Mouse (Mus musculus): ENCODE data around the gene Kdm4a. TPM values are rescaled to one million over a fixed set of nuclear protein-coding genes. Genes with fewer than 3 reads are reported as not detected.

Kdm4a gene
- polyA plus RNA-seq, 1 experiment from 2014 or later: 68.0 TPM

- Histone ChIP-seq H3K27me3 (ENCODE audit: control insufficient read depth, insufficient read depth, low read length) (no peaks in the 10 kb centered on the region), H3K36me3 (ENCODE audit: control insufficient read depth, insufficient read depth, low read length) (peaks cover 43% of the 10 kb centered on the region), H3K27ac (ENCODE audit: low read depth, low read length) (no peak overlapping the region), H3K9me3 (ENCODE audit: control insufficient read depth, low read length) (no peaks in the 10 kb centered on the region), H3K4me3 (ENCODE audit: low read depth, low read length) (no peak overlapping the region), H3K4me2 (ENCODE audit: low read depth) (no peak overlapping the region), H3K9ac (ENCODE audit: low read length) (no peak overlapping the region), H3K4me1 (ENCODE audit: control insufficient read depth, insufficient read depth, low read length) (no peaks in the 10 kb centered on the region)
- ATAC-seq (ENCODE audit: insufficient read depth, low FRiP score, low TSS enrichment): no peak
- DNase-seq (ENCODE audit: low spot score): no peak
- WGBS: 94% methylated on average over 10 of the region's 10 CpGs
Measured at GRCm38 (mm10) chr4:118149055-118149576, 30.7 kb downstream of the Kdm4a start.

GRCm38 (mm10) chr4:118148317-118148687, 31.5 kb downstream of the Kdm4a start:
- ATAC-seq (ENCODE audit: insufficient read depth, low FRiP score, low TSS enrichment) (no peak), DNase-seq (ENCODE audit: low spot score) (no peak)
- WGBS: 87% methylated on average over 10 of the region's 10 CpGs
- Histone ChIP-seq H3K4me3 (ENCODE audit: low read depth, low read length) (no peak overlapping the region), H3K27me3 (ENCODE audit: control insufficient read depth, insufficient read depth, low read length) (no peaks in the 10 kb centered on the region), H3K9ac (ENCODE audit: low read length) (no peak overlapping the region), H3K27ac (ENCODE audit: low read depth, low read length) (no peak overlapping the region), H3K4me2 (ENCODE audit: low read depth) (no peak overlapping the region), H3K9me3 (ENCODE audit: control insufficient read depth, low read length) (no peaks in the 10 kb centered on the region), H3K4me1 (ENCODE audit: control insufficient read depth, insufficient read depth, low read length) (no peaks in the 10 kb centered on the region), H3K36me3 (ENCODE audit: control insufficient read depth, insufficient read depth, low read length) (peaks cover 51% of the 10 kb centered on the region)

- Histone ChIP-seq H3K4me1 (ENCODE audit: control insufficient read depth, insufficient read depth, low read length) (no peaks in the 10 kb centered on the region), H3K9ac (ENCODE audit: low read length) (no peak overlapping the region), H3K27ac (ENCODE audit: low read depth, low read length) (no peak overlapping the region), H3K27me3 (ENCODE audit: control insufficient read depth, insufficient read depth, low read length) (no peaks in the 10 kb centered on the region), H3K36me3 (ENCODE audit: control insufficient read depth, insufficient read depth, low read length) (peaks cover 52% of the 10 kb centered on the region), H3K4me2 (ENCODE audit: low read depth) (no peak overlapping the region), H3K9me3 (ENCODE audit: control insufficient read depth, low read length) (no peaks in the 10 kb centered on the region), H3K4me3 (ENCODE audit: low read depth, low read length) (no peak overlapping the region)
- ATAC-seq (ENCODE audit: insufficient read depth, low FRiP score, low TSS enrichment) (no peak), DNase-seq (ENCODE audit: low spot score) (no peak)
- WGBS: 96% methylated on average over 19 of the region's 19 CpGs
Measured at GRCm38 (mm10) chr4:118147547-118148316, 32.1 kb downstream of the Kdm4a start.

GRCm38 (mm10) chr4:118147090-118147489, 32.8 kb downstream of the Kdm4a start:
- Histone ChIP-seq H3K27ac (ENCODE audit: low read depth, low read length) (no peak overlapping the region), H3K36me3 (ENCODE audit: control insufficient read depth, insufficient read depth, low read length) (peaks cover 50% of the 10 kb centered on the region), H3K4me3 (ENCODE audit: low read depth, low read length) (no peak overlapping the region), H3K9ac (ENCODE audit: low read length) (no peak overlapping the region), H3K9me3 (ENCODE audit: control insufficient read depth, low read length) (no peaks in the 10 kb centered on the region), H3K27me3 (ENCODE audit: control insufficient read depth, insufficient read depth, low read length) (no peaks in the 10 kb centered on the region), H3K4me1 (ENCODE audit: control insufficient read depth, insufficient read depth, low read length) (no peaks in the 10 kb centered on the region), H3K4me2 (ENCODE audit: low read depth) (no peak overlapping the region)
- DNase-seq (ENCODE audit: low spot score) (no peak), ATAC-seq (ENCODE audit: insufficient read depth, low FRiP score, low TSS enrichment) (no peak)
- 90% methylated on average over 10 of the region's 10 CpGs for WGBS

GRCm38 (mm10) chr4:118144324-118144723, 35.5 kb downstream of the Kdm4a start:
- DNase-seq (ENCODE audit: low spot score) (no peak), ATAC-seq (ENCODE audit: insufficient read depth, low FRiP score, low TSS enrichment) (no peak)
- H3K9ac ChIP-seq (ENCODE audit: low read length): no peak overlapping the region

GRCm38 (mm10) chr4:118143679-118144078, 36.2 kb downstream of the Kdm4a start:
- Histone ChIP-seq H3K27ac (ENCODE audit: low read depth, low read length) (no peak overlapping the region), H3K27me3 (ENCODE audit: control insufficient read depth, insufficient read depth, low read length) (no peaks in the 10 kb centered on the region), H3K4me3 (ENCODE audit: low read depth, low read length) (no peak overlapping the region), H3K36me3 (ENCODE audit: control insufficient read depth, insufficient read depth, low read length) (peaks cover 54% of the 10 kb centered on the region), H3K9me3 (ENCODE audit: control insufficient read depth, low read length) (no peaks in the 10 kb centered on the region), H3K9ac (ENCODE audit: low read length) (no peak overlapping the region), H3K4me1 (ENCODE audit: control insufficient read depth, insufficient read depth, low read length) (no peaks in the 10 kb centered on the region), H3K4me2 (ENCODE audit: low read depth) (no peak overlapping the region)
- WGBS: 93% methylated on average over 7 of the region's 7 CpGs
- ATAC-seq (ENCODE audit: insufficient read depth, low FRiP score, low TSS enrichment) (no peak), DNase-seq (ENCODE audit: low spot score) (no peak)

More at GRCm38 (mm10) chr4:118144324-118144723, 35.5 kb downstream of the Kdm4a start:
- Histone ChIP-seq H3K27me3 (ENCODE audit: control insufficient read depth, insufficient read depth, low read length) (no peaks in the 10 kb centered on the region), H3K4me2 (ENCODE audit: low read depth) (no peak overlapping the region), H3K4me3 (ENCODE audit: low read depth, low read length) (no peak overlapping the region), H3K27ac (ENCODE audit: low read depth, low read length) (no peak overlapping the region), H3K4me1 (ENCODE audit: control insufficient read depth, insufficient read depth, low read length) (no peaks in the 10 kb centered on the region), H3K36me3 (ENCODE audit: control insufficient read depth, insufficient read depth, low read length) (peaks cover 55% of the 10 kb centered on the region), H3K9me3 (ENCODE audit: control insufficient read depth, low read length) (no peaks in the 10 kb centered on the region)
- WGBS: 87% methylated on average over 9 of the region's 9 CpGs

- H3K4me2 ChIP-seq (ENCODE audit: low read depth): no peak overlapping the region
- WGBS: 91% methylated on average over 5 of the region's 5 CpGs
- ATAC-seq (ENCODE audit: insufficient read depth, low FRiP score, low TSS enrichment): no peak
Measured at GRCm38 (mm10) chr4:118141511-118141910, 38.3 kb downstream of the Kdm4a start.

GRCm38 (mm10) chr4:118138891-118139290, 41.0 kb downstream of the Kdm4a start:
- Histone ChIP-seq H3K36me3 (ENCODE audit: control insufficient read depth, insufficient read depth, low read length) (peaks cover 34% of the 10 kb centered on the region), H3K4me3 (ENCODE audit: low read depth, low read length) (no peak overlapping the region), H3K27ac (ENCODE audit: low read depth, low read length) (no peak overlapping the region), H3K27me3 (ENCODE audit: control insufficient read depth, insufficient read depth, low read length) (no peaks in the 10 kb centered on the region), H3K4me1 (ENCODE audit: control insufficient read depth, insufficient read depth, low read length) (0 out of 2 replicates have a peak, but pooled peaks cover 2% of the 10 kb centered on the region), H3K9me3 (ENCODE audit: control insufficient read depth, low read length) (no peaks in the 10 kb centered on the region), H3K4me2 (ENCODE audit: low read depth) (no peak overlapping the region), H3K9ac (ENCODE audit: low read length) (no peak overlapping the region)
- WGBS: 93% methylated on average over 5 of the region's 5 CpGs
- ATAC-seq (ENCODE audit: insufficient read depth, low FRiP score, low TSS enrichment): no peak
- no peak for DNase-seq (ENCODE audit: low spot score)

More at GRCm38 (mm10) chr4:118141511-118141910, 38.3 kb downstream of the Kdm4a start:
- Histone ChIP-seq H3K9ac (ENCODE audit: low read length) (no peak overlapping the region), H3K27me3 (ENCODE audit: control insufficient read depth, insufficient read depth, low read length) (no peaks in the 10 kb centered on the region), H3K9me3 (ENCODE audit: control insufficient read depth, low read length) (no peaks in the 10 kb centered on the region), H3K4me1 (ENCODE audit: control insufficient read depth, insufficient read depth, low read length) (no peaks in the 10 kb centered on the region), H3K27ac (ENCODE audit: low read depth, low read length) (no peak overlapping the region), H3K36me3 (ENCODE audit: control insufficient read depth, insufficient read depth, low read length) (peaks cover 48% of the 10 kb centered on the region), H3K4me3 (ENCODE audit: low read depth, low read length) (no peak overlapping the region)
- no peak for DNase-seq (ENCODE audit: low spot score)

GRCm38 (mm10) chr4:118137857-118138256, 42.0 kb downstream of the Kdm4a start:
- Histone ChIP-seq H3K9me3 (ENCODE audit: control insufficient read depth, low read length) (no peaks in the 10 kb centered on the region), H3K27ac (ENCODE audit: low read depth, low read length) (no peak overlapping the region), H3K36me3 (ENCODE audit: control insufficient read depth, insufficient read depth, low read length) (peaks cover 24% of the 10 kb centered on the region), H3K9ac (ENCODE audit: low read length) (no peak overlapping the region), H3K4me2 (ENCODE audit: low read depth) (no peak overlapping the region), H3K4me3 (ENCODE audit: low read depth, low read length) (no peak overlapping the region), H3K27me3 (ENCODE audit: control insufficient read depth, insufficient read depth, low read length) (no peaks in the 10 kb centered on the region), H3K4me1 (ENCODE audit: control insufficient read depth, insufficient read depth, low read length) (0 out of 2 replicates have a peak, but pooled peaks cover 2% of the 10 kb centered on the region)
- 91% methylated on average over 16 of the region's 16 CpGs for WGBS
- ATAC-seq (ENCODE audit: insufficient read depth, low FRiP score, low TSS enrichment): no peak
- DNase-seq (ENCODE audit: low spot score): no peak

Data from neural tube, embryonic 11.5 days (tissue).